Mouse (Mus musculus) layer of hippocampus, adult 9-11 months (tissue): ENCODE data around the gene Slc2a3.
"Not testable (repeated sequence)": the region's sequence is repeated elsewhere in the genome, so short reads cannot be mapped to it uniquely, and the experiment has no call there.

Experiments used
- DNase-seq: peaks from one replicate; pipeline ENCODE4 v3.0.0; 2022

Gene Slc2a3

GRCm38 (mm10) chr6:122762952-122763700 is 38.3 kb downstream of the Slc2a3 start:
- DNase-seq: no peak

- DNase-seq: no peak
Measured at GRCm38 (mm10) chr6:122762480-122762879, 39.0 kb downstream of the Slc2a3 start.

DNA sequence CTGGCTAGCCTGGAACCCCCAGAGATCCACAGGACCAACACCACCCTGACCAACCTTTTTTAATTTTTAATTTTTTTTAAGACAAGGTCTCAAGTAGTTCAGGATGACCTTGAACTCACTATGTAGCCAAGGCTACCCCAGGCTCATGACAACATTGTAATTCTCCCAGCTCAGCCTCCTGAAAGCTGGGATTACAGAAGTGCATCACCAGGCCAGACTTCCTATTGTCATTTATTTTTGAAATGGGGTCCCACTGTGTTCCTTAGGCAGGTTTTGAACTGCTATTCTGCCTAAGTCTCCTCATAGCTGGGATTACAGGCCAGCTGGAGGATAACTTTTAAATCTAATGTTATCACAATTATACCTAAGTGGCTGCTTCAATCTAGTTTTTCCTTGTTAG is 39.5 kb downstream of the Slc2a3 start:
- no peak for DNase-seq

- peak; percentile 89 for DNase-seq
Measured at GRCm38 (mm10) chr6:122761011-122761599, 40.3 kb downstream of the Slc2a3 start.

DNA sequence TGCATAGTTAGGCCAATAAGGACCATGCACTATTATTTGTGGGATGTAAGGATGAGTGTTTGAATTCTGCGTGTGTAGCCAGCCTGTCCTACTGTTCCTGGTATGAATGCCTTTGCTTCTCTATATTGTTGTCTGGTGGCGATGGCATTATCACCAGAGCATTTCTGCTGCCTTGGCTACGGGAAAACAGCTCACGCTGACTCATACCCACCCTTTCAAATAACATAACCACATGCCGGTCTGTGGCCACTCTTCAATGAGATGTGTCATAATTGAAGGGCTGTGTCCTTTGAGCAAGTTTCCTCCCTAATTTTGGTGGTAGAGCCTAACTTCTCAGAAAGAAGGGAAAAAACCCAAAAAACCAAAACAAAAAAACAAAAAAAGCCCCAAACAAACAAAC is 42.7 kb downstream of the Slc2a3 start:
- peak; percentile 29 for DNase-seq

DNA sequence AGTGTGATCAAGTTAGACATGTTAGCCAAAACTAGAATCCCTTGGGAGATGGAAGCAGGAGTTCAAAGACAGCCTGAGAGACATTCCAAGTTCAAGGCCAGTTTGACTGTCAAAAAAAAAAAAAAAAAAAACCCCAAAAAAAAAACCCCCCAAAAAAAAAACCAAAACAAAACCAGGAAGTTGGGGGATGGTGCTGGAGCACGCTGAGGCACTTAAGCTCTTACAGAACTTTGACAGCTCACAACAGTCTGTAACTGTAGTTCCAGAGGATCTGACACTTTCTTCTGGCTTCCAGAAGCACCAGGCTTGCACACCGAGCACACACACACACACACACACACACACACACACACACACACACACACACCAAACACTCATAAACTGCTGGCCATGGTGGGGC is 45.5 kb downstream of the Slc2a3 start:
- DNase-seq: no peak

- DNase-seq: no peak
Measured at GRCm38 (mm10) chr6:122750579-122750978, 50.9 kb downstream of the Slc2a3 start.

- DNase-seq: no peak
Measured at GRCm38 (mm10) chr6:122744505-122745249, 56.8 kb downstream of the Slc2a3 start.

DNA sequence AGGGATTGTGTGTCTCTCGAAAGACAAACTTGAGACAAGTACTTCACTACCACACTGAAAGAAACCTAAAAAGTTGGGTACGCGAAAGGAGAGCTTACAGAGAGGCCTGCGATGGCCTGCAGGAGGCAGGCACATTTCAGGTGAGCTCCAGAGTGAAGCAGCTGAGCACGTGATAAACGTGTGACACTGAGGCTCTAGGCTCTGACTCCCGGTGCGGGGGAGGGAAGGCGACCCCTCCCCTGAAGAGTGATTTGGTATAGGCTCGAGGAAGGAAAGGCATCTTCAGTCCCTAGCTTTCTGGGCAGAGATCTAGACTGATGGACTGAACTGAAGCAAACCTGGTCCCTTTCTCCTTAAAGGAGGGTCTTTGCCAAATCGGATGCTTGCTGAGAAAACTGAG is 58.1 kb downstream of the Slc2a3 start:
- no peak for DNase-seq

DNA sequence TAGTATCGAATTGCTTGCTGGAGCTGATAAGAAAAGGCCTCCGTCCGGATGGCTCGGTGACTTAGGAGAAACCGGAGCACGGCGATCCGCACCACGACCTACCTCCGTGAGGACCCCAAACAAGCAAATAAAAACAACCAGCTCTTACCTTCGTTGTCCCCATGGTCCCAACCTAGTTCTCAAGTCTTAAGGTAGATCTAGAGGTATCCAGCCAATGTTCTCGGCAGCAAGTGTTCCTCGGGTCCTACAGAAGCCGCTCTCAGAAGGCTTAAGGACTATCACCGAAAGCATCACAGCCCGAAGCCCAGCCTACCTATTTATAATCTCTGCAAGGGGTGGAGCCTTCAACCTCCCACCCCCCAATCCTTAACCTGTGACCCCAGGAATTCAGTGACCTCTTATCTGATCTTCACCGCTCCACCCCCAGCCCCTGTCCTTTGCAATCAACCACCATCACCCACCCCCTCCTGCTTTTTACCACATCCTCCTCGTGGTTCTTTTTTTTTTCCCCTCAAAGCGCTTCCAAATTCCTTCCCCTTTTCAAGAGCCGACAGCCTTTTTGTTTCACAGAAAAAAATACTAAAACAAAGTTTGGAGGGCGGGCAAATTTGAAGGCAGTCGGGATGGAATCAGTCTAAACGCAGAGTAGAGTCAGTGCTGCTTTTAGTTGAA is 59.1 kb downstream of the Slc2a3 start:
- DNase-seq: peak; percentile 51

DNA sequence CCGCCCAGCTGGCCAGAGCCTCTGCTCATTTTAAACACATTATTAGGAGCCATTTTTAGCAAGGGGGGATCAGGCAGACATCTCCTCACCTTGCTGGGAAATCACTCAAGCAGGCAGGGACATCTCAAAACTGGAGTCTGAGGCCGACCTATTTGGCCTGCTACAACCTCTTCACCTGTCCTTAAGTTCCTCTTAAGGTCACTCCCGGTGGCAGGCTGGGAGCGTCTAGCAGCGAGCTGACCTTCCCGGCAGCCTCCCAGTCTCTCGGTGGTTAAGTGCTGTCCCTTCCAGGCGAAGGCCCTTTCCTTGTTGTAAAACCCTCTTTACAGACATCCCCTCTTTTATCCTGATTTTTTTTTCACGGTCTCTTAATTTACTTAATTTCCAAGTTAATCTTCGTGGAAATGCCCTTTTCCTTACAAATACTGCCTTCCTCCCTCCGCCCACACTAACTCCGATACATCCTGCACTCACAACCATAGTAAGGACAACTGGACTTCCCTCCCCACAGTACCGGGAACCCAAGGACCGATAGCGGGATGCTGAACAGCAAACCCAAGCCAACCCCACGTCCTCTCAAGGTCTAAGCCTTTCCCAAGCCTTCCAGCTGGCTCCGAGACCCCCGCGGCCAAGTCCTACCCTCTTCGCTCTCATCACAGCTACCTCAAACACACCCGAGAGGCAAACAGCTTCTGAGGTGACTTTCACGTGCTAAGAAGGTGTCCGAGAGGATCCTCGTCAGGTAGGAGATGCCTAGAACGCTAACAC is 59.8 kb downstream of the Slc2a3 start:
- DNase-seq: no peak

DNA sequence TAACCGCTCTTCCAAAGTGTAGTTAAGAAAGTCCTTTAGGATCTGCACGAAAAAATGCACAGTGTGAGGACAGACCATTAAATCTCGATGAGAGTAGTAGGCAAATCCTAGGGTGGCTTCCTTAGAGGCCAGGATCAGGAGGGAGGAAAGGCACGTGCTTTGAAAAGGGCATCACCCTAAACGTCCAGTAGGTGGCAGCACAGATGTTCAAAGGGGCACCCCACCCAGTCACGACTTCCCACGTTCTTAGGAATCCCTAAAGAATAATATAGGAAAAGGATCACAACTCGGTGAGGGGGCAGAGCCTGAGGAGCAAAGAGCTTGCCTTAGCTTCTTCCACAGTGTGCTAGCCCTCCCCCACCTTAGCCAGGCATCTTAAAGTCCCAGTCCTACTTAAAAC is 61.5 kb downstream of the Slc2a3 start:
- peak; percentile 65 for DNase-seq

- peak; percentile 48 for DNase-seq
Measured at GRCm38 (mm10) chr6:122719942-122720341, 81.5 kb downstream of the Slc2a3 start.

- DNase-seq: not testable (repeated sequence)
Measured at GRCm38 (mm10) chr6:122718224-122718623, 83.2 kb downstream of the Slc2a3 start.

GRCm38 (mm10) chr6:122715886-122716285 is 85.6 kb downstream of the Slc2a3 start:
- no peak for DNase-seq

GRCm38 (mm10) chr6:122714707-122715365 is 86.6 kb downstream of the Slc2a3 start:
- no peak for DNase-seq

DNA sequence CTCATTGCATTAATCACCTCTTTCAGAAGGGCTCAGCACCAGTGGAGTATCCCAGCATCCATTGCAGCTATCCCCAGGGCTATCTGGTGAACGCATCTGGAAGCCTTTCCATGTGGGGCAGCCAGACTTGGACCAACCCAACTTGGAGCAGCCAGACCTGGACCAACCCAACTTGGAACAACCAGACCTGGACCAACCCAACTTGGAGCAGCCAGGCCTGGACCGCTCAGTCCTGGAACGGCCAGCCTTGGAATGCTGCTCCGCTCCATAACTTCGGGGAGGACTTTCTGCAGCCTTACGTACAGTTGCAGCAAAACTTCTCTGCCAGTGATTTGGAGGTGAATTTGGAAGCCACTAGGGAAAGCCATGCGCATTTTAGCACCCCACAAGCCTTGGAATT is 88.3 kb downstream of the Slc2a3 start:
- not testable (repeated sequence) for DNase-seq

- no peak for DNase-seq
Measured at GRCm38 (mm10) chr6:122711455-122711854, 90.0 kb downstream of the Slc2a3 start.

DNA sequence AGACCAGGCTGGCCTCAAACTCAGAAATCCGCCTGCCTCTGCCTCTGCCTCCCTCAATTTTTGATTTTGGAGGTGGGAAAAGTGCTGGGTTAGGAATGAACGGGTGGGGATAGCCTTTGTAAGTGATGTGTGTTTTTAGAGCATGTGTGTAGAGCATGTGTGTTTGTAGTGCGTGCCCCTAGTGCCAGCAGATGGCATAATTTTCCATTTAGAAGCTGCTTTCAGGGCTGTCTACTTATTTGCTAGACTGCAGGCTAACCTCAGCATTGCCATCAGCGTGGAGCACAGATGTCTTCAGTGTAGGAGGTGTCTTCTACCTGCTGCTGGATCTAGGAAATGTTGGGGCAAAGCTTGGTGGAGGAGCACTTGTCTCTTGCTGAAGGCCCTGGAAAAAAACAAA is 92.6 kb downstream of the Slc2a3 start:
- no peak for DNase-seq

GRCm38 (mm10) chr6:122707036-122707800 is 94.2 kb downstream of the Slc2a3 start, which contains the start of gene Nanog:
Nanog (plus strand) TSS chr6:122707489.
- DNase-seq: no peak

- no peak for DNase-seq
Measured at GRCm38 (mm10) chr6:122706337-122706840, 95.1 kb downstream of the Slc2a3 start.
